Mouse (Mus musculus) myocyte (in vitro differentiated cells): ENCODE results near the gene Kcnc3. TPM values are rescaled to one million over a fixed set of nuclear protein-coding genes. Genes with fewer than 3 reads are reported as not detected.

ENCODE experiments used
- H3K27me3 ChIP-seq: one replicate; pipeline ENCODE4 v1.6.1; 2011; ENCODE audit not compliant: control insufficient read depth, insufficient read depth, insufficient read length
- H3K36me3 ChIP-seq: one replicate; pipeline ENCODE4 v1.6.1; 2011; ENCODE audit not compliant: control insufficient read depth, insufficient read depth
- H3K4me2 ChIP-seq: one replicate; pipeline ENCODE4 v1.6.1; 2011; ENCODE audit warnings: low read depth, control low read depth
- H3K4me3 ChIP-seq: one replicate; pipeline ENCODE4 v1.5.1; 2011; ENCODE audit warnings: mild to moderate bottlenecking, control low read depth, moderate library complexity
- H3K79me2 ChIP-seq: one replicate; pipeline ENCODE4 v1.6.1; 2011; ENCODE audit not compliant: control insufficient read depth, insufficient read depth
- H3ac ChIP-seq: one replicate; pipeline ENCODE4 v1.6.1; 2011; ENCODE audit not compliant: control insufficient read depth, insufficient read length
- CEBPB ChIP-seq: IDR thresholded peaks from 2 replicates; pipeline ENCODE4 v1.6.1; 2011; ENCODE audit warnings: mild to moderate bottlenecking, moderate library complexity; ENCODE audit not compliant: poor library complexity, insufficient read depth, severe bottlenecking
- E2F4 ChIP-seq: IDR thresholded peaks from one replicate; pipeline ENCODE4 v1.6.1; 2011; ENCODE audit warnings: mild to moderate bottlenecking, control low read depth, moderate library complexity; ENCODE audit not compliant: insufficient read depth
- MAX ChIP-seq: IDR thresholded peaks from one replicate; pipeline ENCODE4 v1.6.1; 2011; ENCODE audit warnings: low read depth, mild to moderate bottlenecking, control low read depth
- MYOD1 ChIP-seq, 3 experiments: IDR thresholded peaks; one replicate each; pipeline ENCODE4 v1.6.1; 2011; ENCODE audit warnings: control low read depth in 2 of 3, low read depth in 2 of 3, mild to moderate bottlenecking in 2 of 3, moderate library complexity in 1 of 3; ENCODE audit not compliant: insufficient read length in 2 of 3, control insufficient read depth in 1 of 3
- MYOG ChIP-seq, 3 experiments: IDR thresholded peaks; one replicate each; pipeline ENCODE4 v1.6.1; 2011; ENCODE audit warnings: control low read depth in 2 of 3, low read depth in 2 of 3, mild to moderate bottlenecking in 2 of 3; ENCODE audit not compliant: insufficient read length in 2 of 3, control insufficient read depth in 1 of 3, insufficient read depth in 1 of 3
- POLR2A ChIP-seq: IDR thresholded peaks from one replicate; pipeline ENCODE4 v1.6.1; 2011; ENCODE audit warnings: low read depth, mild to moderate bottlenecking, control low read depth, moderate library complexity; ENCODE audit not compliant: insufficient read length
- POLR2AphosphoS2 ChIP-seq: IDR thresholded peaks from one replicate; pipeline ENCODE4 v1.6.1; 2011; ENCODE audit warnings: low read depth, control low read depth; ENCODE audit not compliant: insufficient read length
- REST ChIP-seq: IDR thresholded peaks from one replicate; pipeline ENCODE4 v1.6.1; 2011; ENCODE audit warnings: mild to moderate bottlenecking, control low read depth, moderate library complexity; ENCODE audit not compliant: insufficient read depth, insufficient read length
- SRF ChIP-seq: IDR thresholded peaks from one replicate; pipeline ENCODE4 v1.6.1; 2011; ENCODE audit warnings: low read depth; ENCODE audit not compliant: control insufficient read depth, insufficient read length
- TCF12 ChIP-seq: IDR thresholded peaks from one replicate; pipeline ENCODE4 v1.6.1; 2011; ENCODE audit warnings: mild to moderate bottlenecking, control low read depth; ENCODE audit not compliant: poor library complexity, insufficient read depth, severe bottlenecking
- TCF3 ChIP-seq: IDR thresholded peaks from one replicate; pipeline ENCODE4 v1.6.1; 2011; ENCODE audit warnings: low read depth, control low read depth; ENCODE audit not compliant: insufficient read length
- USF1 ChIP-seq: IDR thresholded peaks from one replicate; pipeline ENCODE4 v1.6.1; 2011; ENCODE audit warnings: low read depth, mild to moderate bottlenecking, control low read depth, moderate library complexity
- polyA plus RNA-seq: library from polyadenylated mRNA; unstranded; fragments of >200 nt; fragmentation: generic; extraction: Trizol; gene quantifications from one replicate; pipeline ENCODE4 v1.2.1, GENCODE M21; 2012; ENCODE audit warnings: missing spikeins

Kcnc3 gene
- polyA plus RNA-seq, 1 experiment, result 0.92 TPM

DNA sequence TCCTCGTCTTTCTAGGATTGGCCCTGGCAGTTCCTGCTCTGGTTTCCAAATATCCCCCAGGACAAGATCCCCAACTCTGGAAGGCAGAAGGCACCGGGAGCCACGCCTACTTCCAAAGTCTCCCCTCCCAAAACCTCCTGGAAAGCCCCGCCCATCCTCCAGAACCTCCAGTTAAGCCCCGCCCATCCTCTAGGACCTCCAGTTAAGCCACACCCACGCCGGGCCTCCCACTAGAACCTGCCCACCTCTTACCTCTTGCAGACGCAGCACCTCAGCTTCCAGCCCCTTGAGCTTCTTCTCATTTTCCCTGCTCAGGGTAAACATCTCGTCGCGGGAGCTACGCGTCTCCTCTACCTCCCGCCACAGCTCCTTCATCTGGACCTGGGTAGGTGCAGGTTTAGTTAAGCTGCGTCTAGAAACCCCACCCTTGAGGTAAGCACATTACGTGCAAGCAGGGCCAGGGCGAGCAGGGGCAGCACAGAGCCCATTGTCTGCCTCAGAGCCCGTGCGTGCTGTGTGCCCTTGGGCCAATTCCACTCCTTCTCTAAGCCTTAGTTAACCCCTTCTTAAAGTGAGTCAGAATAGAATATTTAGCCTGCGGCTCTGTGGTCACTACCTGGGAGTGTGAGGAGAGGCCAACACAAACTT lies 23.7 kb downstream of the Kcnc3 start:
- TF ChIP-seq POLR2A, result no peak
- H3K27me3 ChIP-seq, result peaks cover 61% of the 10 kb centered on the region
- no peaks in the 10 kb centered on the region for H3K79me2 ChIP-seq
- no peaks in the 10 kb centered on the region for H3K36me3 ChIP-seq
- no peak overlapping the region for H3K4me3 ChIP-seq
- H3ac ChIP-seq, result no peak overlapping the region
- H3K4me2 ChIP-seq, result no peak overlapping the region

DNA sequence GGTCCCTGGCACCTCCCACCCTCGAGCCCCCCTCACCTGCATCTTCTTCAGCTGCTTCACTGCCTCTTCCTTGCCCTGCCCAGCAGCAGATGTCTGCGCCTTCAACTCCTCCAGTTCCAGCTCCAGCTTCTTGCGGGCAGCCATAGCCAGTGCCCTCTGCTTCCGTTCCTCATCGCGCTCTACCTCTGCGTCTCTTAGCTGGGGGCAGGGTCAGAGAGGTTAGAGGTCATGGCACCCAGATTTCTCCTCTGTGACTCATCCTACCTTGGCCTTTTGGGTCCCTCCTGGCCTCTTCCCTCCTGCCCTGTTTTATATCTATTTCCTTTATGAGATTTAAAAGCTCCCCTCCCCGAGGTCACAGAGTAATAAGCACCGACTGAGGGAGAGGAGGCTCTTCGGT lies 24.8 kb downstream of the Kcnc3 start:
- Histone ChIP-seq H3K36me3 (no peaks in the 10 kb centered on the region), H3K79me2 (no peaks in the 10 kb centered on the region), H3K27me3 (peaks cover 56% of the 10 kb centered on the region), H3ac (no peak overlapping the region), H3K4me2 (no peak overlapping the region), H3K4me3 (no peak overlapping the region)
- TF ChIP-seq MYOG (IDR thresholded peaks at IDR 0.05; ENCODE audit: control insufficient read depth in 1 of 3, insufficient read depth in 1 of 3, insufficient read length in 2 of 3, low read depth in 2 of 3) (no peak), REST (no peak), MAX (no peak), SRF (no peak), TCF12 (no peak), USF1 (no peak), TCF3 (no peak), POLR2AphosphoS2 (no peak), CEBPB (no peak), E2F4 (no peak), MYOD1 (IDR thresholded peaks at IDR 0.05; ENCODE audit: control insufficient read depth in 1 of 3, insufficient read length in 2 of 3, low read depth in 2 of 3) (no peak), POLR2A (no peak)

DNA sequence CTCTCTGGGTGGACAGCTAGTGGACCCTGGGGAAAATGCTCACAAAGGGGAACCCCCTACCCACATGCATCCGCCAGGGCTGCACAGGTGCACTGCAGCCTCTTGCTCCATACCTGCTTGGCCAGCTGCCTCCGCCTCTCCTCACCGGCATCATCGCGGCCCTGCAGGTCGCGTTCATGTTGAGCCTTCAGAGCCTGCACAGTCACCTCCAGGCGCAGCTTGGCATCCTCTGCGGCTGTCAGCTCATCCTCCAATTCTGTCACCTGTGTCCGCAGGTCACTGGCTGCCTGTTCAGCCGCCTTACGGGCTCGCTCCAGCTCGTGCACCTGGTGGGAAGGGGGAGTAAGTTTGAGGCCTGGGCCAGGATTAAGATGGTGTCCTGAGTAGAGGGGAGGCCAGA lies 25.5 kb downstream of the Kcnc3 start:
- no peaks in the 10 kb centered on the region for H3K36me3 ChIP-seq
- H3K79me2 ChIP-seq, result no peaks in the 10 kb centered on the region
- H3K27me3 ChIP-seq, result peaks cover 50% of the 10 kb centered on the region
- TF ChIP-seq TCF12, result no peak
- no peak for TF ChIP-seq E2F4
- TF ChIP-seq MAX, result no peak
- no peak for TF ChIP-seq TCF3
- TF ChIP-seq REST, result no peak
- no peak for TF ChIP-seq POLR2A
- no peak for TF ChIP-seq MYOD1 (IDR thresholded peaks at IDR 0.05; ENCODE audit: control insufficient read depth in 1 of 3, insufficient read length in 2 of 3, low read depth in 2 of 3)
- H3K4me2 ChIP-seq, result no peak overlapping the region
- H3ac ChIP-seq, result no peak overlapping the region
- H3K4me3 ChIP-seq, result no peak overlapping the region

DNA sequence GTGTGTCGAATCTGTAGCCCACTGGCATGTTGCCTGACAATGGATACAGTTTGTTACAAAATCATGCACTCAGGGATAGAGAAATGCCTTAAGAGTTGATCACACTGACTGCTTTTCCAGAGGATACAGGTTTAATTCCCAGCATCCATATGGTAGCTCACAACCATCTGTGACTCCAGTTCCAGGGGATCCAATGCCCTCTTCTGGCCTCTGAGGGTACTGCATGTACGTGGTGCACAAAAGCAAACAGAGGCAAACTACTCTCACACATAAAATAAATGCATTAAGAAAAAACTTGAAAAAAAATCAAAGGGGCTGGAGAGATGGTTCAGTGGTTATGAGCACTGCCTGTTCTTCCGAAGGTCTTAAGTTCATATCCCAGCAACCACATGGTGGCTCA lies 26.6 kb downstream of the Kcnc3 start:
- Histone ChIP-seq H3K4me3 (no peak overlapping the region), H3K27me3 (peaks cover 39% of the 10 kb centered on the region), H3K36me3 (no peaks in the 10 kb centered on the region), H3K79me2 (no peaks in the 10 kb centered on the region), H3K4me2 (no peak overlapping the region), H3ac (no peak overlapping the region)
- TF ChIP-seq REST (no peak), TCF12 (no peak), E2F4 (no peak), SRF (no peak), TCF3 (no peak), POLR2AphosphoS2 (no peak), MYOG (IDR thresholded peaks at IDR 0.05; ENCODE audit: control insufficient read depth in 1 of 3, insufficient read depth in 1 of 3, insufficient read length in 2 of 3, low read depth in 2 of 3) (no peak), USF1 (no peak)

DNA sequence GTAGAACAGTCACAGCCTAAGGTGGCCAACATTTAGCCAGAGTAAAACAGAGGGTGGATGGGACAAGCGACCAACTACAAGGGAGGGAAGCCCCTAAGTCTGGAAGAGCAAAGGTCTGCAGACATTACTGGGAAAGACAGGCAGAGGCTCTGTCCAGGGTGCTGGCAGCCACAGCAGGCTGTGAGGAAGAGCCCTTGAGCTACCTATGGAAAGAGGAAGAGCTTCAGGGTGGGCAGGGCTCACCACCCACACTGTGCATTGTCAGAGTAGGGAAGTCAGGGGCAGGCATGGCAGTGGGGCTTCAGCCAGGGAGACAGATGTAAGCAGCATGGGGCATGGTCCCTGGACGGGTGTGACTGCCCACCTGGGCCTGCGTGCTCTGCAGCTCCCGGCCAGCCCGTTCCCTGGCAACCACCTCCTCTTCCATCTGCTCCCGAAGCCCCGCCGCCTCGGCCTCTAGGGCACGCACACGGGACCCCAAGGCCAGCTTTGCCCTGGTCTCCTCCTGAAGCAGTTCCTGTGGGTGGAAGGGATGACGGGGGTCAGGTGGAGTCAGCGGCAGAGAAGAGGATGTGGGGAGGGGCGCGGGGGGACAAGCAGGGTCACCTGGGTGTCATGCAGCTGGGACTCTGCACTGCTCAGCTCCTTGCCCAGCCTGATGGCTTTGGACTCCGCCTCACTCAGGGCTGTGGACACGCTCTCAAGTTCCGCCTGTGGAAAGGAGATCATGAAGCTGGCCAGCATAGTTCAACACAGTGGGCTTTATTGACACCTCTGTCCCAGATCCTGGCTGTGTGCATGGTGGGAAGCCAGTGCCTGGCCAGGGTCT lies 33.5 kb downstream of the Kcnc3 start:
- Histone ChIP-seq H3K36me3 (no peaks in the 10 kb centered on the region), H3K27me3 (peaks cover 19% of the 10 kb centered on the region)

More for the DNA sequence above, 33.5 kb downstream of the Kcnc3 start:
- H3K4me3 ChIP-seq, result no peak overlapping the region
- no peak overlapping the region for H3K4me2 ChIP-seq
- H3K79me2 ChIP-seq, result no peaks in the 10 kb centered on the region
- no peak for TF ChIP-seq POLR2AphosphoS2
- TF ChIP-seq REST, result peak; percentile 74
- TF ChIP-seq E2F4, result no peak
- no peak for TF ChIP-seq USF1
- no peak overlapping the region for H3ac ChIP-seq
